Mouse (Mus musculus) midbrain, embryonic 14.5 days (tissue): Measurements from ENCODE around the gene Tmem159. TPM values are rescaled to one million over a fixed set of nuclear protein-coding genes. Genes with fewer than 3 reads are reported as not detected.

Experiments used
- ATAC-seq: fragments of 200-750 bp; cut with Nextera tagmentation; 2 replicates; pipeline ENCODE4 v1.8.0; 2017; ENCODE audit warnings: moderate number of reproducible peaks, moderate library complexity; ENCODE audit not compliant: low FRiP score, low TSS enrichment
- DNase-seq: peaks from one replicate; pipeline ENCODE4 v3.0.0-alpha.2; 2015
- H3K27ac ChIP-seq: fragments of 300-500 bp; sonication (generic); replicated peaks from 2 replicates; pipeline ENCODE4 v1.5.1; 2014; ENCODE audit warnings: mild to moderate bottlenecking, low read depth, low read length, moderate library complexity
- H3K27me3 ChIP-seq: fragments of 300-500 bp; sonication (generic); 2 replicates; pipeline ENCODE4 v1.6.1; 2014; ENCODE audit warnings: low read length, control low read depth, mixed read lengths; ENCODE audit not compliant: control insufficient read depth, insufficient read depth
- H3K36me3 ChIP-seq: fragments of 300-500 bp; sonication (generic); 2 replicates; pipeline ENCODE4 v1.6.1; 2014; ENCODE audit warnings: low read length, control low read depth; ENCODE audit not compliant: control insufficient read depth, insufficient read depth
- H3K4me1 ChIP-seq: fragments of 300-500 bp; sonication (generic); 2 replicates; pipeline ENCODE4 v1.6.1; 2014; ENCODE audit warnings: mild to moderate bottlenecking, antibody characterized with exemption, low read length, control low read depth; ENCODE audit not compliant: control insufficient read depth, insufficient read depth
- H3K4me2 ChIP-seq: fragments of 300-500 bp; sonication (generic); 2 replicates; pipeline ENCODE4 v1.6.1; 2014; ENCODE audit warnings: mild to moderate bottlenecking, low read length, moderate library complexity
- H3K4me3 ChIP-seq: fragments of 300-500 bp; sonication (generic); replicated peaks from 2 replicates; pipeline ENCODE4 v1.5.1; 2014; ENCODE audit warnings: low read depth, low read length
- H3K9ac ChIP-seq: fragments of 300-500 bp; sonication (generic); replicated peaks from 2 replicates; pipeline ENCODE4 v1.6.1; 2014; ENCODE audit warnings: mild to moderate bottlenecking, low read length, moderate library complexity
- H3K9me3 ChIP-seq: fragments of 300-500 bp; sonication (generic); 2 replicates; pipeline ENCODE4 v1.6.1; 2016; ENCODE audit warnings: low read length, control low read depth, mixed read lengths; ENCODE audit not compliant: control insufficient read depth
- WGBS: fragments of 180-500 bp; shearing (Covaris S2); extraction: QIAGEN DNeasy Blood & Tissue Kit; methylation state at CpG from one replicate; pipeline ENCODE4 v1.1.7; 2014; 5-methylcytosine and 5-hydroxymethylcytosine counted together
- polyA plus RNA-seq: library from polyadenylated mRNA; unstranded; fragments of >200 nt; fragmentation: Nextera tagmentation; extraction: Ambion mirVana; gene quantifications from 2 replicates; pipeline ENCODE4 v1.2.1, GENCODE M21; 2014

The Tmem159 gene
- polyA plus RNA-seq, 1 experiment from 2014 or later = 33.7 TPM

GRCm38 (mm10) chr7:120123776-120124175 lies 21.6 kb downstream of the Tmem159 start:
- H3K9ac ChIP-seq = no peak overlapping the region
- no peaks in the 10 kb centered on the region for H3K27me3 ChIP-seq
- no peak overlapping the region for H3K4me2 ChIP-seq
- DNase-seq (no peak), ATAC-seq (no peak)
- H3K4me3 ChIP-seq = no peak overlapping the region
- 88% methylated on average over 4 of the region's 4 CpGs for WGBS
- no peaks in the 10 kb centered on the region for H3K9me3 ChIP-seq
- no peaks in the 10 kb centered on the region for H3K4me1 ChIP-seq
- no peak overlapping the region for H3K27ac ChIP-seq
- no peaks in the 10 kb centered on the region for H3K36me3 ChIP-seq

GRCm38 (mm10) chr7:120124844-120125243 lies 22.7 kb downstream of the Tmem159 start:
- ATAC-seq = peak; percentile 80
- H3K27me3 ChIP-seq = no peaks in the 10 kb centered on the region

DNA sequence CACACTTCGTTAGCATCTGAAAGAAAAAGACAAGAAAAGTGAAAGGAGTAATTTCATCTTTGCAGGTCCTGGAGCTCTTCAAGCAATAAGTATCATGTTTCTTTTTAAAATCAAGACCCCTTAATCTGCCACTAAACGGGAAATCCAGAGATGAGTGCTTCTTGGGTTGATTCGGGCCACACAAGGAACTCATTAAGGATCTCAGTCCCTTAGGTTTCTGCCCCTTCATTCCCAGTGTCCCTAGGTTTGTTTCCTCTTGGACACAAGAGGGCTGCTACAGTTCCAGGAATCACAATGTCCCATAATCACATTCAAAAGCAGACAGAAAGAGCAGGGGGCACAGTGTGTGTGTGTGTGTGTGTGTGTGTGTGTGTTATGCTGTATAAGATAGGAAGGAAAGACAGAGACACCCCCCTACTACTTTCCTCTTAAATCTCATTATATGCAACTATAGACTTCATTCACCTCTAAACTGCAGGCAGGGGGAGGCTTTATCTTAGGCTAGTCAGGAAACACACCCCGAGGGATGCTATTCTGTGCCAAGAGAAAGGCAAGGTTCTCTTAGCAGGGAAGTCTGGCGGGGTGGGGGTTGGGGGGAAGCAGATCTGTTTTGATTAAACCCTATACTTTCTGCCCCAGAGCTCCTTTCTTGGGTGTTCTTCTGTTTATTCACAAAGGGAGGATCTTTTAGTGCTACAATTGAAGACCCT lies 25.0 kb downstream of the Tmem159 start:
- Histone ChIP-seq H3K4me3 (no peak overlapping the region), H3K36me3 (no peaks in the 10 kb centered on the region), H3K27me3 (no peaks in the 10 kb centered on the region), H3K9me3 (no peaks in the 10 kb centered on the region), H3K4me2 (no peak overlapping the region), H3K9ac (no peak overlapping the region), H3K27ac (no peak overlapping the region), H3K4me1 (no peaks in the 10 kb centered on the region)
- 21% methylated on average over 5 of the region's 5 CpGs for WGBS
- ATAC-seq (no peak), DNase-seq (peak; percentile 20)

More at GRCm38 (mm10) chr7:120124844-120125243, 22.7 kb downstream of the Tmem159 start:
- H3K4me2 ChIP-seq = no peak overlapping the region
- WGBS = 2% methylated on average over 3 of the region's 3 CpGs
- no peak overlapping the region for H3K4me3 ChIP-seq
- no peak overlapping the region for H3K9ac ChIP-seq
- peak; percentile 87 for DNase-seq
- H3K4me1 ChIP-seq = no peaks in the 10 kb centered on the region
- H3K36me3 ChIP-seq = no peaks in the 10 kb centered on the region
- H3K9me3 ChIP-seq = no peaks in the 10 kb centered on the region
- H3K27ac ChIP-seq = no peak overlapping the region

DNA sequence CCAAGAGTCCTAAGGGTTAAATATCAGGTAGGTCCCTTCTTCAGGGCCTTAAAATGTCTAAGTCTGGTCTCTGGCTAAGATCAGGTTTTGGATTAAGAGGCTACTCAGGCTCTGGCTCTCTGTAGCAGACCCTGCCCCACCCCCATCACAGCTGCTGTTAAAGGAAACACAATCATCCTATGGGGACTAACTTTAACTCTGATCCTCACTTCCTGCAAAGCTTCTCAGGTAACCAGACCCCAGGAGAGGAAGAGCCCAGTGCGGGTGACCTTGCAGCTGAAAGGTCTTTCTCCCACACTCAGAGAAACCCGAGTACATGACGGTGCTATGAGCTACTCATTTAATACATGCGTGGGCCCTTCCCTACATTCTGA lies 25.5 kb downstream of the Tmem159 start:
- Histone ChIP-seq H3K27me3 (no peaks in the 10 kb centered on the region), H3K4me3 (no peak overlapping the region), H3K9me3 (no peaks in the 10 kb centered on the region), H3K9ac (no peak overlapping the region), H3K27ac (no peak overlapping the region), H3K36me3 (no peaks in the 10 kb centered on the region), H3K4me1 (no peaks in the 10 kb centered on the region), H3K4me2 (no peak overlapping the region)
- ATAC-seq = no peak
- DNase-seq = no peak
- 53% methylated on average over 4 of the region's 4 CpGs for WGBS

DNA sequence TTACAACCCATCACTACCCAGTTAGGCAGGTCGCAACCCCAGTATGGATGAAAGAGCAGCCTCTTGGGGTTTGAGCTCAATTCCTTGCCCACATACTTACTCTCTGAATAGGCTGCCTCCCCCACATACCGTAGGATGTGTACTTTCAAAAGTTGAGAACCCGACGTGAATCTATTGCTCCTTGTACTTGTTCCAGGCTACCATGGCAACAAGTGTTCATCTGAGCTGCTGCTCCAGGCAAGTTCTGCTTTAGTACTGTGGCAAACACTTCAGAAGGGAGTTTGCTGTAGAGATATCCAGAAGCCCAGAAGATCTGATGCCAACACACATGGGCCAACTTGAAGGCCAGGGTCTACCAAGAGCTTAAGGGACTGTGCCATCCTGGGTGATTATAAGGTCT lies 26.8 kb downstream of the Tmem159 start:
- no peaks in the 10 kb centered on the region for H3K36me3 ChIP-seq
- no peak for DNase-seq
- 65% methylated on average over 4 of the region's 4 CpGs for WGBS
- ATAC-seq = no peak
- H3K4me2 ChIP-seq = no peak overlapping the region
- H3K27ac ChIP-seq = no peak overlapping the region
- H3K9ac ChIP-seq = no peak overlapping the region
- H3K9me3 ChIP-seq = no peaks in the 10 kb centered on the region
- no peaks in the 10 kb centered on the region for H3K27me3 ChIP-seq
- H3K4me3 ChIP-seq = no peak overlapping the region
- no peaks in the 10 kb centered on the region for H3K4me1 ChIP-seq

DNA sequence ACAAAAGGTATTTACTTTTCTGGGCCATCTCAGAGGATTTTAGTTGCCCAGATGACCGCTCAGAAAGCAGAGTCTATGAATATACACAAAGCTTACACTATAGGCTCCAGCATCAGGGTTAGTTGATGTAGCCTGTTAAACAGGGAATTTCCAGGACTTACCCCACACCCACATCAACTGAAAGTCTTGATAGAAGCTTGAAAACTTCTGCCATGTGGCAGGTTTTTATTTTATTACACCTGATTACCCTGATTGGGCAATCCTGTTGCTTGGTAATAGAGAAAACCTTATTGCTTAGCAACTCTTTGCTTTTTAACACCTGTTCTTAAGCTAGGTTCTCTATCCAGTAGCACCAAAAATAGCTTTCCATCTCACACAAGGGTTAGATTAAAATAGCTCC lies 40.6 kb downstream of the Tmem159 start:
- WGBS = 88% methylated on average over 1 of the region's 1 CpGs
- DNase-seq = no peak
- no peaks in the 10 kb centered on the region for H3K36me3 ChIP-seq
- H3K4me3 ChIP-seq = no peak overlapping the region
- H3K27me3 ChIP-seq = no peaks in the 10 kb centered on the region
- H3K27ac ChIP-seq = no peak overlapping the region
- H3K4me2 ChIP-seq = no peak overlapping the region
- ATAC-seq = no peak
- H3K4me1 ChIP-seq = no peaks in the 10 kb centered on the region
- H3K9me3 ChIP-seq = no peaks in the 10 kb centered on the region
- no peak overlapping the region for H3K9ac ChIP-seq

GRCm38 (mm10) chr7:120145191-120145590 lies 43.0 kb downstream of the Tmem159 start, which contains the start of gene Zp2:
Gene Zp2, minus strand, starts transcription at chr7:120145291.
- DNase-seq (no peak), ATAC-seq (no peak)
- no peak within 1 kb of the TSS for H3K9ac ChIP-seq
- H3K9me3 ChIP-seq = no peaks in the 10 kb centered on the region
- H3K36me3 ChIP-seq = no peaks in the 10 kb centered on the region
- WGBS = 77% methylated on average over 9 of the region's 9 CpGs
- no peaks in the 10 kb centered on the region for H3K27me3 ChIP-seq
- no peak within 1 kb of the TSS for H3K27ac ChIP-seq
- no peak within 1 kb of the TSS for H3K4me3 ChIP-seq
- H3K4me2 ChIP-seq = no peak within 1 kb of the TSS
- no peaks in the 10 kb centered on the region for H3K4me1 ChIP-seq

DNA sequence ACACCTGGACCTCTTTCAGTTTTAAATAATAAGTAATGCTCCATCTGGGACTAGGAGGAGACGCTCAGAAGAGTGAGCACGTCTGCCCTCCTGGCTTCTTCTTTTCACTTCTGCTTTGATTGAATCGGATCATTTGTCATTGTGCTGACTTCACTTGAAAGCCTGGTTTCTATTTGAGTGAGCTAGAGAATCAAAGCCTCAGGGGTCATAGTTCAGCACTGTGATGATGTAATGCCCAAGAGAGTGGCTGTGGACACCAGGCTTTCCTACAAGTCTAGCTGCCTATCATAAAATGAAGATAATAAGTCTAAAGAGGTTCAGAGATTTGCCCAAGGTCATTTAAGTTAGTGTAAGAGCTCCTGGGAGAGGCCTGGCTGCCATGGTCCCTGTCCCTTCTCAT lies 48.1 kb downstream of the Tmem159 start:
- no peak for DNase-seq
- Histone ChIP-seq H3K4me3 (no peak overlapping the region), H3K27ac (no peak overlapping the region), H3K36me3 (no peaks in the 10 kb centered on the region), H3K4me2 (no peak overlapping the region), H3K9me3 (no peaks in the 10 kb centered on the region), H3K9ac (no peak overlapping the region), H3K4me1 (no peaks in the 10 kb centered on the region), H3K27me3 (no peaks in the 10 kb centered on the region)
- 16% methylated on average over 3 of the region's 3 CpGs for WGBS
- no peak for ATAC-seq

GRCm38 (mm10) chr7:120150898-120151297 lies 48.7 kb downstream of the Tmem159 start:
- ATAC-seq (no peak), DNase-seq (no peak)
- 91% methylated on average over 2 of the region's 2 CpGs for WGBS
- Histone ChIP-seq H3K9ac (no peak overlapping the region), H3K27ac (no peak overlapping the region), H3K27me3 (no peaks in the 10 kb centered on the region), H3K36me3 (no peaks in the 10 kb centered on the region), H3K4me2 (no peak overlapping the region), H3K4me1 (no peaks in the 10 kb centered on the region), H3K4me3 (no peak overlapping the region), H3K9me3 (no peaks in the 10 kb centered on the region)
